In genomic region chr1:13050140-13050775, GRCm38 (mm10) we compare ENCODE assay signal across 8 mouse cellular contexts.
DNase-seq lines count a peak whose midpoint lies in the region; ATAC-seq lines count a peak whose summit lies in the region.

No protein-coding gene starts in this region.

- H3K27ac ChIP-seq in embryonic facial prominence, embryonic 12.5 days, result no peak overlapping the region
- no peak overlapping the region for H3K27ac ChIP-seq in hindbrain, embryonic 10.5 days

- WGBS in embryonic facial prominence, embryonic 12.5 days, result 19% methylated on average over 17 of the region's 17 CpGs
- 22% methylated on average over 17 of the region's 17 CpGs for WGBS in hindbrain, embryonic 10.5 days

- no peaks in the 10 kb centered on the region for H3K4me1 ChIP-seq in embryonic facial prominence, embryonic 12.5 days
- H3K4me1 ChIP-seq in hindbrain, embryonic 10.5 days (replicated peaks), result no peaks in the 10 kb centered on the region

- H3K4me2 ChIP-seq in embryonic facial prominence, embryonic 12.5 days (replicated peaks), result peak overlapping the region; percentile 36

- H3K36me3 ChIP-seq in embryonic facial prominence, embryonic 12.5 days, result no peaks in the 10 kb centered on the region
- H3K36me3 ChIP-seq in hindbrain, embryonic 10.5 days, result no peaks in the 10 kb centered on the region

- no peaks in the 10 kb centered on the region for H3K9me3 ChIP-seq in embryonic facial prominence, embryonic 12.5 days
- no peaks in the 10 kb centered on the region for H3K9me3 ChIP-seq in hindbrain, embryonic 10.5 days

- DNase-seq in adrenal gland, adult (ENCODE audit: inconsistent age in 2 of 2, low spot score in 1 of 2), result peak; percentile 7 to 66
- DNase-seq in adrenal gland, adult 8-10 months, result no peak
- peak; percentile 41 for DNase-seq in adrenal gland, postnatal 14 days
- peak; percentile 41 for DNase-seq in hindbrain, embryonic 10.5 days (ENCODE audit: low spot score)
- DNase-seq in layer of hippocampus, postnatal 14 days (ENCODE audit: low spot score in 2 of 2), result peak; percentile 36 to 45
- peak; percentile 3 for DNase-seq in skeletal muscle tissue, adult 2 months (ENCODE audit: low read depth, low spot score)

- H3K27me3 ChIP-seq in embryonic facial prominence, embryonic 12.5 days, result peaks cover 5% of the 10 kb centered on the region; the same call in 1 of the 2 replicates
- peaks cover 26% of the 10 kb centered on the region for H3K27me3 ChIP-seq in hindbrain, embryonic 10.5 days (ENCODE audit: insufficient read depth, poor library complexity, severe bottlenecking)

- H3K9ac ChIP-seq in embryonic facial prominence, embryonic 12.5 days, result no peak overlapping the region

- H3K4me3 ChIP-seq in embryonic facial prominence, embryonic 12.5 days, result no peak overlapping the region
- H3K4me3 ChIP-seq in hindbrain, embryonic 10.5 days, result no peak overlapping the region

- no peak for ATAC-seq in embryonic facial prominence, embryonic 12.5 days (ENCODE audit: insufficient number of reproducible peaks, insufficient read depth, low FRiP score, low TSS enrichment)
- peak; percentile 64 for ATAC-seq in megakaryocyte-erythroid progenitor cell, adult 5-6 weeks (replicated peaks; ENCODE audit: low FRiP score, low TSS enrichment, poor library complexity, severe bottlenecking)
